Mouse (Mus musculus) E14TG2a.4 (cell line): ENCODE measurements at regions not wholly inside any gene's neighbourhood (a gene's known extent, or its start where the extent isn't known, plus 50 kb on each side); places are given as distances from the start of the nearest gene placed in this dataset.

Experiments used
- H3K27me3 ChIP-seq: 2 replicates; pipeline ENCODE4 v1.6.1; 2014; ENCODE audit warnings: low read length, control low read depth; ENCODE audit not compliant: insufficient read depth
- H3K36me3 ChIP-seq: 2 replicates; pipeline ENCODE4 v1.6.1; 2014; ENCODE audit warnings: low read length, control low read depth; ENCODE audit not compliant: insufficient read depth
- H3K4me1 ChIP-seq: replicated peaks from 2 replicates; pipeline ENCODE4 v1.6.1; 2014; ENCODE audit warnings: low read depth, low read length, control low read depth
- H3K4me3 ChIP-seq: replicated peaks from 2 replicates; pipeline ENCODE4 v1.5.1; 2014; ENCODE audit warnings: mild to moderate bottlenecking, low read length
- H3K9me3 ChIP-seq: 2 replicates; pipeline ENCODE4 v1.6.1; 2014; ENCODE audit warnings: low read length, control low read depth
- CTCF ChIP-seq: conservative IDR thresholded peaks from 2 replicates; pipeline ENCODE4 v1.5.1; 2014; ENCODE audit warnings: low read length
- NANOG ChIP-seq: IDR thresholded peaks from 2 replicates; pipeline ENCODE4 v1.6.1; 2014; ENCODE audit warnings: borderline replicate concordance, low read length, mixed read lengths
- POU5F1 ChIP-seq: IDR thresholded peaks from 2 replicates; pipeline ENCODE4 v1.6.1; 2014; ENCODE audit warnings: low read length, borderline replicate concordance

- no peaks in the 10 kb centered on the region for H3K36me3 ChIP-seq
- no peak overlapping the region for H3K4me3 ChIP-seq
- H3K4me1 ChIP-seq = peaks cover 7% of the 10 kb centered on the region; the same call in 1 of the 2 replicates
- H3K27me3 ChIP-seq = peaks cover 22% of the 10 kb centered on the region
- no peak for TF ChIP-seq POU5F1
- no peak for TF ChIP-seq NANOG
- TF ChIP-seq CTCF = no peak
- no peaks in the 10 kb centered on the region for H3K9me3 ChIP-seq
These were observed 134.2 kb upstream of the Hs3st2 start for GRCm38 (mm10) chr7:121257466-121257865.

DNA sequence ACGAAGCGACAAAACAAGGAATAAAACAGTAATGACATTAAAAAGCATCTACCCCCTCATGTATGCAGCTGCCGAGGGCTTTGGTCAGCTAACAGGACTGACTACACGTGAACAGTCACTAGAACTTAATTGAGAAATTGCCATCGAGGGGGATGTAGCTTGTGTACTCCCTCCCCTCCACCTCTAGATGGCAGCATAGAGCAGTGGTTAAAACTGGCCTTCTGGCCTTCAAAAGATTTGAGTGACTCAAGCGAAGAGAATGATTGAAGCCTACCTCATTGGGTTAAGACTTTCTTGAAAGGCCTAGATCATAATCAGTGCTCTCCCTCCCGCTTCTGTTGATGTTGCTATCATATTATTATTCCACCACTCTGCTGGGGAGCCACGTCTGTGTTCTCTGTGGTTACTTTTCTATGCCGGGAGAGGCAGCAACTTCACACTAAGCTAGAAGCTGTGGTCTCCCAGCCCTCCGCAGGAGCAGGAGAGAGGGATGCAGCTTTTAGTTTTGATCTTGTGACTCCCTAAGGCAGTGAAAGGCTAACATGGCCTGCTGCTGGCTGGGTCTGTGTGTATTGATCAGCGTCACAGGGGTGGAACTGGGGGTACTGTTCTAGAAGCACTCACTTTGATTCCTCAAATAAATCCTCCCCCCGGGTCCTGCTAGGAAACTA is 132.7 kb upstream of the Hs3st2 start:
- H3K4me3 ChIP-seq = no peak overlapping the region
- H3K9me3 ChIP-seq = no peaks in the 10 kb centered on the region
- TF ChIP-seq CTCF (peak; percentile 96), NANOG (no peak)
- H3K36me3 ChIP-seq = no peaks in the 10 kb centered on the region
- H3K4me1 ChIP-seq = peaks cover 7% of the 10 kb centered on the region; the same call in 1 of the 2 replicates
- peaks cover 22% of the 10 kb centered on the region for H3K27me3 ChIP-seq

DNA sequence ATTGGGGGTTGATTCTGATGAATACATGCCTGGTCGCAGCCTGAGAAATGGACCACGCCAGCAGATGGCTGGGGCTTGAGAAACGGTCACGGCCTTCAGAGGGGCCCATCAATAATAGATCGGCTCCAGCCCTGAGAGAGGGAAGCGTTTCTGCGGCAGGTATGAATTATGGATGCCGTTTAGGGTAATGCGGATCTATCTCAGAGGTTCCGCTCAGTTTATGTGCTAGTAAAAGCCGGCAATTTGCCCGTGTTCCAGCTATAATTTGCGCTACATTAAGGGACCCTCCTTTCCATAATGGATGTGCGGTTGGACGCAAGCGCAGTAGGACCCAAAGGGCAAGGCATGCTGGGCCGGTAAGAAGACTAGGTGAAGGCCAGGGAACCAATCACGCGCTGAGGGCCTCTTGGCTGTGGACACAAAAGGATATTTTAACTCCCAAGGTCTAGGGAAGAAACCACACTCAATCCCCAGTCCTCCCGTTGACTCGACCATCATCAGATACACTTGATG is 132.1 kb upstream of the Hs3st2 start:
- H3K9me3 ChIP-seq = no peaks in the 10 kb centered on the region
- H3K27me3 ChIP-seq = peaks cover 22% of the 10 kb centered on the region
- H3K4me3 ChIP-seq = peak overlapping the region; percentile 45; the same call in 1 of the 2 replicates
- H3K36me3 ChIP-seq = no peaks in the 10 kb centered on the region
- TF ChIP-seq NANOG (no peak), POU5F1 (no peak), CTCF (no peak)
- H3K4me1 ChIP-seq = peaks cover 7% of the 10 kb centered on the region; the same call in 1 of the 2 replicates

DNA sequence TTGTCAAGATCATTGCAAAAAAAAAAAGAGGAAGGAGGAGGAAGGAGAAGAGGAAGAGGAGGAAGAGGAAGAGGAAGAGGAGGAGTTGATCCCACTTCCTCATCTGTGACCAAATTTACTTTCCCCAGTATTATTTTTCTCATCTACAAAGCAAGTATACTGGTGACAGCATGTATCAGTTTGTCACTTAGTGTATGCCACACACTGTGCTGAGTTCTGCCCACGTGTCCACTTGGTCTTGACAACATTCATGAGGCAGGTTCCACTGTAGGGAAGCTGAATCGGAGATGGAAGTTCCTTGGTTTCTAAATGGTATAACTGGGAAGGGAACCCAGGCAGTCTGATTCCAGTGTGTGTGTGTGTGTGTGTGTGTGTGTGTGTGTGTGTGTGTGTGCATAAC is 122.3 kb upstream of the Hs3st2 start:
- Histone ChIP-seq H3K4me1 (no peaks in the 10 kb centered on the region), H3K4me3 (no peak overlapping the region), H3K27me3 (no peaks in the 10 kb centered on the region; the same call in 1 of the 2 replicates), H3K36me3 (no peaks in the 10 kb centered on the region), H3K9me3 (no peaks in the 10 kb centered on the region)
- TF ChIP-seq POU5F1 = no peak
- TF ChIP-seq CTCF = no peak

DNA sequence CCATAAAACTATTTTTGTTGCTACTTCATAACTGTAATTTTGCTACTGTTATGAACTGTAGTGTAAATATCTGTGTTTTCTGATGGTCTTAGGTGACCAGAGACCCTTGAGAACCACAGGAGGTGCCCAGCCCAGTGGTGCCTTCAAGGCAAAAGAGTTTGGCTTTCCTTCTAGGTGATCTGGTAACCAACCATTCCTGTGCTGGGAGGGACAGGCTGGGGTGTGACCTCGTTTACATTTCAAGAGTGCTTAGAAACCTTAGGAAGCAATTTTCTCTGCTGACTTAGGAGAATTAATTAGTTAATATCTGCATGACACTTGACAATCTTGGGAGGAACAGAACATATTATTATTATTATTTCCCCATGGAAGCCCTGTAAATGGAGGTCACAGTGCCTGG is 111.1 kb upstream of the Hs3st2 start:
- TF ChIP-seq NANOG = no peak
- no peak for TF ChIP-seq POU5F1
- TF ChIP-seq CTCF = no peak
- Histone ChIP-seq H3K9me3 (no peaks in the 10 kb centered on the region), H3K4me1 (peaks cover 27% of the 10 kb centered on the region), H3K27me3 (no peaks in the 10 kb centered on the region; the same call in 1 of the 2 replicates), H3K36me3 (no peaks in the 10 kb centered on the region), H3K4me3 (no peak overlapping the region)

DNA sequence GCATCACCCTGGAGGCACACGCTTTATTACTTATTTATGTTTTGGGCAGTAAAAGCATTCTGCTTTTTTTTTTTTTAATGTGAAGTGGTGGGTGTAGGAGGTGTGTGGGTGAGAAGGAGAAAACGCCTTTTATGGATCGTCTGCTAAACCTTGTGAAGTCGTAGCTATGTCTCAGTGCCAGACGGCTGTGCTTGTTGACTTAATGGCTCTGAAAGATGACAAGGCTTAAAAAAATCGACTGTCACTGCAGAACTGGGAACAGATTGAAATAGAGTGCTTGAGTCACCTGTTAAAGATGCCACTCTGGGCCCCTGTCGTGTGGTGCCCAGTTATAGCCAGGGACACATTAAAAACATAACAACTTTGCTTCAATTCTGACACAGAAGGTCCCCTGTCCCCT is 109.5 kb upstream of the Hs3st2 start:
- Histone ChIP-seq H3K4me3 (no peak overlapping the region), H3K36me3 (no peaks in the 10 kb centered on the region), H3K27me3 (no peaks in the 10 kb centered on the region), H3K4me1 (peaks cover 27% of the 10 kb centered on the region), H3K9me3 (no peaks in the 10 kb centered on the region)
- TF ChIP-seq CTCF (no peak), POU5F1 (no peak), NANOG (no peak)

GRCm38 (mm10) chr7:121289737-121290136 is 101.9 kb upstream of the Hs3st2 start:
- Histone ChIP-seq H3K9me3 (peaks cover 39% of the 10 kb centered on the region), H3K4me3 (no peak overlapping the region), H3K4me1 (no peaks in the 10 kb centered on the region), H3K27me3 (peaks cover 5% of the 10 kb centered on the region; the same call in 1 of the 2 replicates), H3K36me3 (no peaks in the 10 kb centered on the region)
- TF ChIP-seq NANOG (no peak), CTCF (no peak), POU5F1 (no peak)

GRCm38 (mm10) chr7:121296151-121296695 is 95.4 kb upstream of the Hs3st2 start:
- no peaks in the 10 kb centered on the region for H3K36me3 ChIP-seq
- H3K4me3 ChIP-seq = no peak overlapping the region
- peaks cover 27% of the 10 kb centered on the region for H3K9me3 ChIP-seq
- TF ChIP-seq POU5F1 = no peak
- TF ChIP-seq CTCF = no peak
- no peak for TF ChIP-seq NANOG
- no peaks in the 10 kb centered on the region for H3K27me3 ChIP-seq
- H3K4me1 ChIP-seq = no peaks in the 10 kb centered on the region
